Mouse (Mus musculus): ENCODE data around the gene Phkb.

DNA sequence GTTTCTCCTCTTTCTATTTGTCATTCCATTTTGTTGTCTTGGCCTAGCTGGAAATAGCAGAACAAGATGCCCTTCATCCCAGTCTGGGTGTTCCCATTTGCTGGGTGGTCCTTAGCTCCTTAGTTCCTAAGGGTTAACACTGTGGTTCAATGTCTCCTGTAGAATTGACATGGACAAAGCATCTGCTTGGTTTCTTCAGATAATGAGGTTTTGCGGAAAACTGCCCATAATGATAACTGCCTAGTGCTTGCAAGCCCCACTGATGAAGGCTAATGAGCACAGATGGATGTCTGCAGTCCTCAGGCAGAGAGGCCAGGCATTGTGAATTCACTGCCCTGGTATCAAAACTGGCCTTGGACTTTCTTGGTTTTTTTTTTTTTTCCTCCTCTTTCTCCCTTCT, 155.2 kb downstream of the Phkb start:
- no peak for TF ChIP-seq POLR2A (IDR thresholded peaks at IDR 0.05; ENCODE audit: control insufficient read depth, extremely low read depth, insufficient read depth, low read length, poor library complexity)
- TF ChIP-seq CTCF (IDR thresholded peaks at IDR 0.05; ENCODE audit: borderline replicate concordance, control insufficient read depth, extremely low read depth, insufficient read depth, low read length, poor library complexity) = no peak

Measured in thymus, adult 2 months (tissue).